Mouse (Mus musculus) testis, adult 2 months (tissue): ENCODE data around the gene Map2k1.

Experiments used
- CTCF ChIP-seq: fragments of 200-500 bp; IDR thresholded peaks from 2 replicates; pipeline ENCODE4 v1.5.1; 2012; ENCODE audit warnings: low read depth, mild to moderate bottlenecking, inconsistent platforms, low read length, moderate library complexity; ENCODE audit not compliant: control insufficient read depth, insufficient read depth, insufficient replicate concordance
- POLR2A ChIP-seq: fragments of 200-500 bp; IDR thresholded peaks from 2 replicates; pipeline ENCODE4 v1.6.1; 2012; ENCODE audit warnings: low read depth, mild to moderate bottlenecking, inconsistent platforms, low read length, moderate library complexity; ENCODE audit not compliant: control insufficient read depth

DNA sequence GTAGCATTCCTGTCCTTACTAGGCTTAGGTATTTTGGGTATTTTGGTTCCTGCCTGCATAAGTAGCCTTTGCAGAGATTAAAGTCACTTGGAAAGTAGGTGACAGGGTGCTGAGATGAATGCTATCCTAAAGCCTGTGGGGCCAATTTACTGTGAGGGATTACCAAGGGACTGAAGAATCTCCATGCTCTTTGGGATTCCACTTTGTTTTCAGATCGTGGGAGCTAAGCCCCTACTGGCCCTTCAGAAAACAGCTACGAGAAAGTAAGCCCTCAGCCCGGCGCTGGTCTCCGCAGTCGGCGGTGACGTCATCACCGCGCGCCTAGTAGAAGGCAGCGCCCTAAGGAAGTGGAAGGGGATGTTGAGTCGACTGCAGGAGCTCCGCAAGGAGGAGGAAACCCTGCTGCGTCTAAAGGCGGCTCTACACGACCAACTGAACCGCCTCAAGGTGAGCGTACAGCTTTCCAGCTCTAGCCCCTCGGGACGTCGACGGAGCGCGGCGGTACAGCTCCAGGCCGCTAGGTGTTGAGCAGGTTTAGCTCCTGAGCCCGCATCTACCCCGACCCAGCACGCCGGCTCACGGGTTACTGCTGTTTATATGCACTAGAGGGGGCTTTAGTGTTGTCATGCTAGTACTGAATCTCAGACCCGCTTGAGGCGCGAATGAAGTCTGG is 74.3 kb downstream of the Map2k1 start, which contains the start of gene Snapc5:
- peak; percentile 68 for TF ChIP-seq POLR2A
- TF ChIP-seq CTCF = peak; percentile 13; the same call in 1 of the 2 replicates
